Mouse (Mus musculus) olfactory bulb, adult 2 months (tissue): ENCODE results near the gene Sdhd. TPM values are rescaled to one million over a fixed set of nuclear protein-coding genes. Genes with fewer than 3 reads are reported as not detected.

Experiments used
- H3K27ac ChIP-seq: fragments of 200-500 bp; 2 replicates; pipeline ENCODE4 v1.5.1; 2012; ENCODE audit warnings: low read depth, low read length; ENCODE audit not compliant: insufficient read depth
- H3K4me1 ChIP-seq: fragments of 200-500 bp; 2 replicates; pipeline ENCODE4 v1.6.1; 2012; ENCODE audit warnings: low read length; ENCODE audit not compliant: control insufficient read depth, insufficient read depth
- H3K4me3 ChIP-seq: fragments of 200-500 bp; 2 replicates; pipeline ENCODE4 v1.5.1; 2012; ENCODE audit warnings: mild to moderate bottlenecking, low read depth, low read length, moderate library complexity; ENCODE audit not compliant: insufficient read depth
- CTCF ChIP-seq: fragments of 200-500 bp; IDR thresholded peaks from 2 replicates; pipeline ENCODE4 v1.5.1; 2012; ENCODE audit warnings: low read depth, mild to moderate bottlenecking, low read length, moderate library complexity; ENCODE audit not compliant: insufficient read depth
- POLR2A ChIP-seq: fragments of 200-500 bp; IDR thresholded peaks from 2 replicates; pipeline ENCODE4 v1.6.1; 2012; ENCODE audit warnings: mild to moderate bottlenecking, low read depth, low read length, moderate library complexity; ENCODE audit not compliant: insufficient read depth
- WGBS: fragments of 180-500 bp; shearing (Covaris S2); methylation state at CpG from one replicate; pipeline ENCODE4 v1.1.7; 2018; 5-methylcytosine and 5-hydroxymethylcytosine counted together
- polyA plus RNA-seq: library from polyadenylated mRNA; stranded (reverse); fragments of >200 nt; gene quantifications from 2 replicates; pipeline ENCODE4 v1.2.4, GENCODE M21; 2012; ENCODE audit warnings: low replicate concordance; ENCODE audit not compliant: missing spikeins, insufficient read depth, insufficient read length

Gene Sdhd
- polyA plus RNA-seq, 1 experiment, result not detected

DNA sequence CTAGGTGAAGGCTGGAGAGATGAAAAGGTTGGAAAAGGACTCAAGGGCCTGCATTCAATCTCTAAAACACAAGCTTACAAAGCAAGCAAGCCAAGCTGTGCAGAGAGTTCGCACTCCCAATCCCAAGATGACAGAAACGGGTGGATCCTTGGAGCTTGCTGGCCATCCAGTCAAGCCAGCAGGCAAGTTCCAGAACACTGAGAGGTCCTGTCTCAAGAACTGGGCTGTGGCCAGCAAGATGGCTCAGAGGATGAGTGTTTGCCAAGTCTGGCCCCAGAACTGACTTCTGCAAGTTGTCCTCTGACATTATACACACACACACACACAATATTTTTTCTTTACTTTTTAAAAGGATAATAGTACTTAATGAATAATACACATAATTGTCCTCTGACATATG lies 35.7 kb downstream of the Sdhd start:
- 89% methylated on average over 2 of the region's 2 CpGs for WGBS
- Histone ChIP-seq H3K4me3 (no peak overlapping the region), H3K27ac (no peak overlapping the region), H3K4me1 (peaks cover 6% of the 10 kb centered on the region)
- TF ChIP-seq CTCF (no peak), POLR2A (no peak)

DNA sequence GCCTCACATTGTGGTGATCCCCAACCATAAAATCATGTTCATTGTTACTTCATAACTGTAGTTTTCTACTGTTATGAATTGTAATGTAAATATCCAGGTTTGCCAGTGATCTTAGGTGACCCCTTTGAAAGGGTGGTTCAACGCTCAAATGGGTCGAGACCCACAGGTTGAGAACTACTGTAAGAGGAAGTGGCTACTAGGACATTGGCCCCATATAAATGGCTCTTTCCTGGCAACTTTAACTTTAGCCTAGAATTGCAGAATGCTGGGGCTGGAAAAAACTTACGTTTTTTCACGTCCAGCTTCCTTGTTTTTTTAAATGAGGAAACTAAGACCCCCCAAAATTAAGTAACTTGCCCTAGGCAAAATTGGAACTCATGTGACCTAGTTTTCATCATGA lies 36.2 kb downstream of the Sdhd start:
- TF ChIP-seq CTCF (no peak), POLR2A (no peak)
- Histone ChIP-seq H3K4me3 (no peak overlapping the region), H3K27ac (no peak overlapping the region), H3K4me1 (peaks cover 6% of the 10 kb centered on the region)
- 91% methylated on average over 4 of the region's 4 CpGs for WGBS

DNA sequence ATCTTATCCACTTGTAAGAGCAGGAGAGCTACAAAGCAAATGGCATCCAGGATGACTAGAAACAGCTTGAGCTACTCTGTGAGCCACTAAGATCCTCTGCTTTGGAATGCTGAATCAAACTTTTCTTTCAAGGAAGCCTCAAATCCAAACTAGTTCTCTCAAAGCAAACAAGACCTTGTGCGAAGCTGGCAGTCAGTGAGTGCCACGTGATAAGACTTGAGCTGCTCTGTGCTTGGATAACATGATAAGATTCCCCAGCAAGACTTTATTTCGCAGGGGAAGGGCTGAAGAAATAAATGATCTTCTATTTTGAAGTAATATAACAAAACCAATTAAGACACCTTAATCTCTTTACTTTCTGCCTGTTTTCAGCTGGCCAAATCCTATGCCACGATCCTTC lies 37.7 kb downstream of the Sdhd start:
- WGBS, result 79% methylated on average over 4 of the region's 4 CpGs
- no peak for TF ChIP-seq POLR2A
- no peak for TF ChIP-seq CTCF
- Histone ChIP-seq H3K4me3 (no peak overlapping the region), H3K27ac (no peak overlapping the region), H3K4me1 (peaks cover 6% of the 10 kb centered on the region)

DNA sequence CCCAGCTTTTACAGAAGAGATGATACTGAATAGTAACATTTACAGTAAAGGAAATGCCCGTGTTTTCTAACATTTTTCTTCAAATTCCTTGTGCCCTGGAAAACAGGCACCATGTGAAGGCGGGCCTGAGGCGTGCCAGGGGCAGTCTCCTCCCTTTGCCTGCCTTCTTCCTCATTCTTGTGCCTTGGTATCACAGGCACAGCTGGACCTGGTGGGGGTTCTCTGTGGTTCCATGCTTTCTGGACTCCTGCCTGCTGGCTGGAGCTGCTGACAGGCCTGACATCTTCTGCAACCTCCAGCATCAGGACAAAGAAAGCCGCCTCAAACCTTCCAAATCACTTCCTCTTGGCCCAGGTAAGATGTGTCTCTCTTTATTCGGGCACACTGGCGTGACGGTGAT lies 38.4 kb downstream of the Sdhd start:
- Histone ChIP-seq H3K27ac (no peak overlapping the region), H3K4me3 (no peak overlapping the region), H3K4me1 (peaks cover 6% of the 10 kb centered on the region)
- no peak for TF ChIP-seq POLR2A
- TF ChIP-seq CTCF, result no peak
- WGBS, result 72% methylated on average over 7 of the region's 7 CpGs

DNA sequence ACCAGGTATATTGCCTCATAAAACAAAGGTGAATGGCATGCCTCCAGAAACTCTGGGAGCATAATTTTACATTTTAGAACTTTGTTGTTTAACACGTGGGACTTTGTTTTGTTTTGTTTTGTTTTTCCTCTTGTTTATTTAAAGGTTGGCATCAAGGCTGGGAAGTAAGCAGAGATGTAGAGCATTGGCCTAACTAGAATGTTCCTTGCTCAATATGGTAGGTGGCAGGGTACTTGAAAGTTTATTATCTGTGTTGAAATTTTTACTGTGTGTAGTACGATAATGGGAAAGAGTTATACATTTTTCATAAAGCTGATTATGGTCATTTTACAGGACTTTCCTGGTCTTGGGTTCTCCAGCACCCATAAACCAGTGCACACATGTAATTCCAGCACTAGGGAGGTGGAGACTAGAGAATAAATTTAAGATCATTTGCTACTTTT lies 41.7 kb downstream of the Sdhd start:
- H3K4me3 ChIP-seq, result no peak overlapping the region
- H3K4me1 ChIP-seq, result peaks cover 3% of the 10 kb centered on the region; the same call in 1 of the 2 replicates
- 83% methylated on average over 2 of the region's 2 CpGs for WGBS
- H3K27ac ChIP-seq, result no peak overlapping the region
- TF ChIP-seq CTCF (no peak), POLR2A (no peak)

DNA sequence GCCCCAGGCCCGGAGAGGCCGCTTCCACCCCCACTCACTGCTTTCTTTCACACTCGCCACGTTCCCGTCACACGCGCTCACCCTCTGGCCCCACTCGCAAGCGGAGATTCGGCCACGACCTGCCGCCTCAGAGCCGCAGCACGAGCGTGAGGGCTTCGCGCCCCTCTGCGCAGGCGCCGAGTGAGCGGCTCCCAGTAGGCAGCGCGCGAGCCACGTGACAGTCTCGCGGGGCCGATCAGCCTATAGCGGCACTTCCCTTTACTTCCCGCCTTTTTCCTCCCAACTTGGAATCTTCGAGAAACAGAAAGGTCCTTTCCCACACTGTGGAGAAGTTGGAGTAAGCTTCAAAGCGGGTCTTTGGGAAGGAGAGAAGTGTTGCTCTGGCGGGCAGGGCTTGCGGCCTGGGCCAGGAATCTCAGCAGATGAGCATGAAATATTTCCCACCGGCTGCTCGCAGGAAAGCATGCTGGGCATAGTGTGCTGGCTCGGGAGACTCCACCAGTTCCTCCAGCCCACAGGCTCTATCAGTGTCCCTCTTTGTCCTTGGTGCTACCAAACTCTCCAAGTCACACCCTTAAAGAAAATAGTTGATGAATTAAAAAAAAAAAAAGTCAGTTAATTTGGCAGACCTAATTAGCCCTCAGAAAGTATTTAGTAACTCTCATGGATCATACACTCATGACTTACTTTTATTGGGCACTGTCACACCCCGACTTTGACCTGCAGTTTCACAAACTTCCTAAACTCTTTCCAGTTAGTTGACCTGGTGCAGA lies 42.3 kb downstream of the Sdhd start, which contains the start of gene Tex12:
Tex12 (minus strand) TSS at position 181 of the 773 bp plus-strand sequence.
- Histone ChIP-seq H3K4me1 (peaks cover 3% of the 10 kb centered on the region; the same call in 1 of the 2 replicates), H3K4me3 (no peak within 1 kb of the TSS), H3K27ac (no peak within 1 kb of the TSS)
- WGBS, result 92% methylated on average over 38 of the region's 38 CpGs
- TF ChIP-seq CTCF, result no peak

DNA sequence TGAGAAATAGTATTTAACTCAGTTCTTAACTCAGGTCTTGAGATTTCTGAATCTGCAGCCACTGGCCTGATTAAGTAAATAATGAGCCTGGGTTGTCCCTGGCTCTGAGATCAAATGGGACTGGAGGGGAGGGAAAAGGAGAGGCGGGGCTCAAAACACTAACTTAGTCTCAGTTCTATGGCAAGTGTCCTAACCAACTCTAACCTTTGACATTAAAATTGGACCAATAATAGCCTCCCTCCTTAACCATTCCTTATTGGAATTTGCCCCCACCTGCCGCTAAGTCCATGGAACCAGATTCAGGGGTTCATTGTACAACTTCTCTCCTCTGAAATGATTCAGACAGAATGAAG lies 48.5 kb downstream of the Sdhd start, which contains the start of gene Bco2:
Bco2 (minus strand) TSS at position 88 of the 353 bp plus-strand sequence.
- Histone ChIP-seq H3K4me3 (peak within 1 kb of the TSS; percentile 41), H3K27ac (peak within 1 kb of the TSS; percentile 63), H3K4me1 (no peaks in the 10 kb centered on the region)
- 9% methylated on average over 2 of the region's 2 CpGs for WGBS
- TF ChIP-seq POLR2A (no peak), CTCF (no peak)

DNA sequence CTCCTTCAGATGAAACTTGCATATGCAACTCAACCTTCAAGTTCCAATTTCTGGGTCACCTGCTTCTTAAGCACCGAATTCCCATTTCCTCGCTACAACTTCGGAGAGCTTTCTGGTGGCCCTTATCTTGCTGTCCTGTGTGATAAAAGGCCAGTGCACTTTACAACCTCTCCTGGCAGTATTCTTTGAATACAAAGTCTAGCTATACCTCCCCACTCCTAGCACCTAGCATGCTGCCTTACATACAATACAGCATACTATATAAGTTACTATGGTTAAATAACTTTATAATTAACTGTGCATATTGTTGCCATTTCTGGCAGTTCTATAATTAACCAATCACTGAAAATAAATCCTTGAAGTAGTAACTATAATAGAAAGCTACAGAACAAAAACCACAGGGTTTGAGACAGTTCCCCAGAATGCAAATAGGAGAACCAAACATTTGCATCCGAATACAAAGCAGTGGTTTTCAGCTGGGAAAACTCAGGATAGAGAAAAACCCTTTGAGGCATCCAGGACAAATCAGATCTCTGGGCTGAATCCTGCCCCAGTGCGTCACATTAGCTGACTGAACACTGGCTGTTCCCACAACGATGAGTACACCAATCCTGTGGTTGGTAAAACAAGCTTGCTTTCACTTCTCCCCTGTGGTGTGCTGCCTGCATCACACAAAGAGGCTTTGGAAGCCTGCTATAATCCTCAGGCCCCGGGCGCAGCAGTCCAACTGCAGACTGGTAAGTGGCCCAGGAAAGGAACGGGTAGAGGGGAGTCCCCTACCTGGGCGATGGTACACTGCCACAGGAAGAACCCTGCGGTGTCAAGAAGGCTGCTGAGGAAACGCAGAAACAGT lies 49.1 kb downstream of the Sdhd start, which contains the start of gene Il18:
Il18 (plus strand) TSS at position 587 of the 853 bp plus-strand sequence.
- TF ChIP-seq POLR2A, result 0 out of 2 replicates have a peak, but pooled peaks have one; percentile 29
- TF ChIP-seq CTCF, result no peak
- WGBS, result 11% methylated on average over 12 of the region's 12 CpGs
- peak within 1 kb of the TSS; percentile 41 for H3K4me3 ChIP-seq
- peak within 1 kb of the TSS; percentile 63 for H3K27ac ChIP-seq
- H3K4me1 ChIP-seq, result no peaks in the 10 kb centered on the region

DNA sequence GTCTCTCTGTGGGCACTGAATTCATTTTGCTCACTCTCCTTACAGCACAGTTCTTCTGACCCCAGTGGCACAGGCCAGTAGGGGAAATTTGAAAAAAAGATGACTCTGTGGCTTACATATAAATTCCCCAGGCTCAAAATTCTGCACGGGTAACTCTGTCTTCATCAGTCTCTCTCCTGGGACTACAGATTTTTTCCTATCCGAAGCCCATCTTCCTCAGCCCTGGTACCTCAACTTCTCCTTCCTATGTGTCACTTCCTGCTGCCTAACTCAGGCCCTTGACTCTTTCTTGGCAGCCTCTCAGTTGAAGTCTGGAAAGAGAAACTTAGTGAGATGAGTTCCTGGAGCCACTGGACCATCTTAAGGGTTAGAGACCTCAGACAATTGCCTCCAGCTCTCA lies 50.1 kb downstream of the Sdhd start:
- TF ChIP-seq CTCF (no peak), POLR2A (no peak)
- 88% methylated on average over 2 of the region's 2 CpGs for WGBS
- Histone ChIP-seq H3K4me1 (no peaks in the 10 kb centered on the region), H3K4me3 (no peak overlapping the region), H3K27ac (no peak overlapping the region)
